Mouse (Mus musculus) heart, postnatal 0 days (tissue): ENCODE results near the gene Adad2.

Source experiments
- CTCF ChIP-seq: IDR thresholded peaks from 2 replicates; pipeline ENCODE4 v1.5.1; 2016; ENCODE audit warnings: antibody characterized with exemption, control low read depth, low read depth
- EP300 ChIP-seq: IDR thresholded peaks from 2 replicates; pipeline ENCODE4 v1.6.1; 2016; ENCODE audit warnings: antibody characterized with exemption, low read depth

DNA sequence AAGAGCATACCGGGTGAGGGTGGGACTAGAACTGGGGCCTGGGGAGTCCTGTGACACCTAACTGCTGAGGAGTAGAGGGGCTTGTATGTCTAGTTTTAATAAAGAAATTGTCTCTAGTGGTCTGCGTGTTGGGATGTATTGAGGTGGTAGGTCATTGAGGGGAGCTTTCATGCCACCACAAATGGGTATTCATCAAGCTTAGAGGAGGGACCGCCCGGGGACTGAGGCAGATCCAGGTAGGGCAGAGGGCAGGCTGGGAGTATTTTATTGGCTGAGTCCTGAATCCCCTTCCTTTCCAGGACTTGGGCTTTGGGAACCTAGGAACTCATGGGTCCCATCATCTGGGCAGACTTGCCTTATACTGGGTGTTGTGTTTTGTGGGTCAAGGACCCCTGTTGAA, 4.3 kb downstream of the Adad2 start:
- no peak for TF ChIP-seq CTCF
- no peak for TF ChIP-seq EP300
